Mouse (Mus musculus): Measurements from ENCODE around the gene Mdm2.
"Not testable (repeated sequence)": the region's sequence is repeated elsewhere in the genome, so short reads cannot be mapped to it uniquely, and the experiment has no call there.

The Mdm2 gene

DNA sequence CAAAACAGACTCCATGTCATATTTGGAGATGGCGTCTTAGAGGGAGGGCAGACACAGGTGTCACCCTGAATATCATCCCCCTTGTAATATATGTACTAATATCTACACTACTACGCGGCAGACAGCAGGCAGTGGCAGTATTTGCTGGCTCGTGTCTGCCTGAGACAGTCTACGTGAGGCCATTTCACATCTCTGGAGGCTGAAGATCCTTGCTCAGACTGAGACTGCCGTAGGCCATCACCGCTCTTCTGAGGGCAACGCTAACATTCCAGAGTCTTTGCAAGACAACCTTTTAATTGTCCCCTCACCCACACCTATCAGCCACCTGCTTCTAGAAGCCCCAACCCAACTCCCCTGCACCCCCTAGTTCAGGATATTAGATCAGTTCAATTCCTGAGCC, 2.9 kb upstream of the Mdm2 start:
- DNase-seq (ENCODE audit: low spot score in 2 of 2) = no peak

DNA sequence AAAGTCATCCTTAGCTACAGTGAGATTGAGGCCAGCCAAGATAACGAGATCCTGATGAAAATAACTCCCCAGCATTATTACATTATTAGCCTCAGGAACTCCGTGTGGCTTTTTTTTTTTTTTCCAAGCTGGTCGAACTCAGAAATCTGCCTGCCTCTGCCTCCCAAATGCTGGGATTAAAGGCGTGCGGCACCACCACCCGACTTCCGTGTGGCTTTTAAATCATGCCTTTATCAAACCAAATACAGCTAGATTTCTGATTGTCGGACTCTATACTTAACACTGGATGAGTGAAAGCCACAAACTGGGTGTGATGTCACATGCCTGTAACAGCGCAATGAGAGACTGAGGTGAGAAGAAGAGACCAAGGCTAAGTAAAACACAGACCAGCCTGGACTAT, 2.3 kb upstream of the Mdm2 start:
- no peak for DNase-seq (ENCODE audit: low spot score in 2 of 2)

DNA sequence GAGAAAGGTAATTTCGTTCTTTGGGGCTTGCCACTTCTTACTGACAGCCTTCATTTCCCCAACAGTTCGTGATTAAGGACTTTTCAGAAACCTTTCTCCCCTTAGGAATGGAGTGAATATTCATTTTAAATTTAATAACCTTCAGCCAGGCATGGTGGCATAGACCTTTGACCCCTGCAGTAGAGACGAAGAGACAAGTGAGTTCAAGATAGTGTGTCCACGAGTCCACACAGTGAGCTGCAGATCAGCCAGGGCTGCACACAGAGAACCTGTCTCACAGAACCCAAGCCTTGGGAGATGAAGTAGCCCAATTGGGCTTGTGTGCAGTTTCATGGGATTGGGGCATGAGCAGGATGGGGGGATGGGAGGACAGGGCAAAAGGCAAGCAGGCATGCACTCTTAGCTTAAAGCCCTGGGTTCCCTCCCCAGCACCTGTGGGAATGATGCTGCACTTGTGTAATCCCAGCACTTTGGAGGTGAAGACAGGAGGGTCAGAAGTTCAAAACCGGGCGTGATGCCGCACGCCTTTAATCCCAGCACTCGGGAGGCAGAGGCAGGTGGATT, 1.7 kb upstream of the Mdm2 start:
- no peak for DNase-seq (ENCODE audit: low spot score in 2 of 2)

DNA sequence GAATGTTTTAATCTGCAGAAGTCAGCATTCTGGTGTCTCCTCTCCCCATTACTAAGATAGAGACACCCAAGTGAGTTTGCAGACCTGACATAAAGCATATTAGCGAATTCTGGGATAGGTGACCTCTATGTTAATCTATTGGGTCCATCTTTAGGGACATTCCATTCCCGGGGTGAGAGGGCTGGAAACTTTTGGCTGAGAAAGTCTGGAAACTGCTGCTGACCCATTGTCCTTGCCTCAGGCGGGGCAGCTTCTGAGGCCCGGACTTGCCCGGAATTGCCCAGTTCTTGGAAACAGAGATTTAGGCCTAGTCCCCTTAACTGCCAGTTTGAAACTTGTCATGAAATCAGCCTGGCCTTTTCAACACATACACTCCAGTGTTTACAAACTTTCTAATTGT, 850 bp upstream of the Mdm2 start:
- DNase-seq (ENCODE audit: low spot score in 2 of 2) = no peak

DNA sequence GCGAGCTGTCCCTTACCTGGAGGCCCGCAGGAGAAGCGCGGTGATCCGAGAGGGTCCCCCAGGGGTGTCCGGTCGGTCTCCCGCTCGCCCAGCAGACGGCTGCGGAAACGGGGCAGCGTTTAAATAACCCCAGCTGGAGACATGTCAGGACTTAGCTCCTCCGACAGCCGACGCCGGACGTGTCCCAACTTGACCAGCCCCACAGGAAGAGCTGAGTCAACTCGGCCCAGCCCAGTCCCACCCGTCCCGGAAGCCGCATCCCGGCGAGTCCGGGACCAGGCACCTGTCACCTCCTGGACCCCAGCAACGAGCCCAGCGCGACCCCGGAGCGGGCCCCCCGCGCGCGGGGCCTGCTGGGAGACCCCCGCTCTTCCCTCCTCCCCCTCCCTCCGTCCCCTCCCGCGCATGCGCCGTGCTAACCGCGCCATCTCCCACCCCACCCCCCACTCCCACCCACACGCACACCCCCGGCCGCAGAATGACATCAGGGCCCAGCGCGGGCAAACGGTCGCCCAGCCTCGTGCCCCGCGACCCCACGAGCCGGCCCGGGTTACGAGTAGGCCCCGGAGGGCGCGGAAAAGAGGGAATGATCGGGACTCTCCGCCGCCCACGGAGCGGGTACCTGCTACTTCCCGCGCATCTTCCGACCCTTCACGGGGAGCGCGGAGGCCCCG, 491 bp downstream of the Mdm2 start:
- peak; percentile 79 to 85 for DNase-seq (ENCODE audit: low spot score in 2 of 2)

DNA sequence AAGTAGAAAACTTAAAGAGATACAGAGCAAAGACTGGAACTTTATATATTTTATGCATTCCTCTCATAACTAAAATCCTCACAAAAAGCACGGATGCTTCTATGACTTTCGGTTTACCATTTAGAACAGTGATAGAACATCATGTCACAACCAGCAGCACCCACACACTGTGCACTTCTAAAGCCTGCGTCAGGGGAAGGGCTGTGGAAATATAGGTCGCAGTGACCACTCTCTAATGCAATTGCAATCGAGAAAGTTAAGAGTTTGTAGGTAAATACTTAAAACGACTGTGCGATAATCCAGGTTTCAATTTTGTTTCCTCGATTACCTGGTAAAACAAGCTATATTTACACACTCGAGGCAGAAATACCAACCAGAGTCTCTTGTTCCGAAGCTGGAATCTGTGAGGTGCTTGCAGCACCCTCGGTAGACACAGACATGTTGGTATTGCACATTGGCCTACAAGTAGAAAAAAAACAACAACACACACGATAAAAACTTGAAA, 1.2 kb downstream of the Mdm2 start:
- no peak for DNase-seq (ENCODE audit: low spot score in 2 of 2)

DNA sequence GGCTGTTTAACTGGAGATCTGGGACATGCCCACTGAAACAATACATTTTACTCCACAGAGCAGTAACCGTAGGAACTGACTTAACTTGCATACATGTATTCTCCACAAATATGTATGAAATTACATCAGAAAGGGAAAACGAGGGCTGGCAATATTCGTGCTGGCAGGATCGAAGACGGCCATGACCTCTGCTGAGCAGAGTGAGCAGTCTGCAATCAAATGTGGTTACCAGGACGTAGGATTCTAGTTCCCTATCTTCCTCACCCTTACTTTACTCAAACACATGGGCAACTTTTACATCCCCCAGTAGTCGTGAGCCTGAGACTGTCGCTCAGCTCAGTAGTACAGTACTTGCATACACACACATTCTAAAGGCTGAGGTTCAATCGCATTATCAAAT, 1.7 kb downstream of the Mdm2 start:
- DNase-seq (ENCODE audit: low spot score in 2 of 2) = no peak

DNA sequence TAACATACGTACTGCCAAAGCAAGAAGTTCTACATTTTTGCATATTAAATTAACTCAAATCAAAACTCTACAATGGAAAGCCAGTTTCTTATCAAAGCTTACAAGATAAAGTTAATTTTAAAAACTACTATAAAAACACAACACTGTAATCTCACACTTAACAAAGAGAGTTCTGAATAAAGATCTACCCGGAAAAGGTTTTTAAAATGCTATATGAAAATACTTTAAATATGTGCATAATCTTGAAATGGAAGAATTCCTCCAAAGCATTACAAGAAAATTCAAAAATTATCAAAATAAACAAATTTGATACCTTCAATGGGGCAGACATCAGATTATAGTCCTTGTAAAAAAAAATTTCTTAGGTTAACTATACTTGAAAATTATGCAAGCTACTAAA, 2.2 kb downstream of the Mdm2 start:
- no peak for DNase-seq (ENCODE audit: low spot score in 2 of 2)

DNA sequence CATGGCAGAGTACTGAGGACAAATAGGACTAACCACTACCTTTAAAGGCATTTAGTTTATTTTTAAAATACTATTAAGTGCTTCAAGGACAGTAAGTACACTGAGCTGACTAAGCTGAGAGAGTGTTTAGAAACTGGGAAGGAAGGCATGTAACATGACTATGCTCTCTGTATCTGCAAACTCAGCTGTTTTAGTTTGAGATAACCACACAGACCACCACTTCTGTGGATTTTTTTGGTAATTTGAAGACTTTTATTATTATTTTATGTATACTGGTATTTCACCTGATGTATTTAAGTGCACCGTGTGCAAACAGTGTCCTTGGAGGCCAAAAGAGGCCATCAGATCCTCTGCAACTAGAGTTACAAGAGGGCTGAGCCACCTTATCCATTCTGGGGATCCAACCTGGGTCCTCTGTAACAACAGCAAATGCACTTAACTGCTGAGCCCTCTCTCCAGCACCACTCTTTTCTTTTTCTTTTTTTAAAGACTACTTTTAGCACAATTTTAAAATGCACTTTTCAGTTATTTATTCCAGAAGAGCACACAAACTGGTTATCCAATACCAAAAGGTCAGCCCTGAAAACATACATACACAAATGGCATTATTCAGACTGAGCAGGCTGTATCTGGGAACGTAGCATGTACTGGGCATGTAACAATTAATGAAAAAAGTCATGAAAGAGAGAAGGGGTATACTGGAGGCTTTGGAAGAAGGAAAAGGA, 3.3 kb downstream of the Mdm2 start:
- no peak for DNase-seq (ENCODE audit: low spot score in 2 of 2)

DNA sequence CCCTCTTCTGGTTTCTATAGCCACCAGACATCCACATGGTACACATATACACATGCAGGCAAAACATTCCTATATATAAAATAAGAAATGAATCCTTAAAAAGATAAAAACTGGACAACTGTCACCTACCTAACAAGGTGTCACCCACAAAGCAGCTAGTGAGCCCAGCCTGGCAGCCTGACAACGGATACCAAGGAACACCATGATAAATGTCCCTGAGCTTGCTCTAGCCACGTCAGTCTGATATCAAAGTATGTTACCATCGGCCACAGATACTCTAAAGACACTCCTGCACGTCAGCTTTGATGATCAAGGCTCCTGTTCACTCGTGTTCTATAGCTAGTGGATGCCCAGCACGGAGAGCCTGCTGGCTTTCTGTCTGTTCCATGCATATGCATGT, 4.1 kb downstream of the Mdm2 start:
- no peak for DNase-seq (ENCODE audit: low spot score in 2 of 2)

DNA sequence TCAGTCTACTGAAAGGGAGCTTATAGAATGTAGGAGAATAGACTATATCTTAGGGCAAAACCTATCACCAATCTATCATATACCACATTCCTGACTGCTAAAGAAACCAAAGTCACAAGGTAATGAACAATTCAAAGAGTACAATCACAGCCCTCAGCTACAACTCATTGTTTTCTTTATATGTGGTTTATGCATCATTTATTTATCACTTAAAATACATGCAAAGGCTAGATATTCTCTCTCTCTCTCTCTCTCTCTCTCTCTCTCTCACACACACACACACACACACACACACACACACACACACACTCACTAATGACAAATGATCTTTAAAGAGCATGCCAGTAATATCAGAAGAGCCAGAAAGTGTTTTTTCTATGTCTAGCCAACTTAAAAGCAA, 4.8 kb downstream of the Mdm2 start:
- no peak for DNase-seq (ENCODE audit: low spot score in 2 of 2)

DNA sequence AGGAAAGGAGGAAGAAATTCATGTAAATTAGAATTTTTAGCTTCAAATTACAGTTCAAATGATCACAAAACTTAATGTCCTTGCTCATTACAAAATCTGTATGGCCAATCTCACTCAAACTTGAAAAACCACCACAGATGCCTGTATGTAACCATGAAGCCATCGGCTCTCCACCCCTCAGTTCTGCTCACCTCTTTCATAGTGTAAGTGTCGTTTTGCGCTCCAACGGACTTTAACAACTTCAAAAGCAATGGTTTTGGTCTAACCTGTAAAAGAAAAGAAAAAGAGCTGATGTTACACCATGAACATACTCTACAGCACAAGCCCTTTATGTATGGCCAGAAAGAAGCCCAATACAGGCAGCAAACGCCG, 5.6 kb downstream of the Mdm2 start:
- no peak for DNase-seq (ENCODE audit: low spot score in 2 of 2)

DNA sequence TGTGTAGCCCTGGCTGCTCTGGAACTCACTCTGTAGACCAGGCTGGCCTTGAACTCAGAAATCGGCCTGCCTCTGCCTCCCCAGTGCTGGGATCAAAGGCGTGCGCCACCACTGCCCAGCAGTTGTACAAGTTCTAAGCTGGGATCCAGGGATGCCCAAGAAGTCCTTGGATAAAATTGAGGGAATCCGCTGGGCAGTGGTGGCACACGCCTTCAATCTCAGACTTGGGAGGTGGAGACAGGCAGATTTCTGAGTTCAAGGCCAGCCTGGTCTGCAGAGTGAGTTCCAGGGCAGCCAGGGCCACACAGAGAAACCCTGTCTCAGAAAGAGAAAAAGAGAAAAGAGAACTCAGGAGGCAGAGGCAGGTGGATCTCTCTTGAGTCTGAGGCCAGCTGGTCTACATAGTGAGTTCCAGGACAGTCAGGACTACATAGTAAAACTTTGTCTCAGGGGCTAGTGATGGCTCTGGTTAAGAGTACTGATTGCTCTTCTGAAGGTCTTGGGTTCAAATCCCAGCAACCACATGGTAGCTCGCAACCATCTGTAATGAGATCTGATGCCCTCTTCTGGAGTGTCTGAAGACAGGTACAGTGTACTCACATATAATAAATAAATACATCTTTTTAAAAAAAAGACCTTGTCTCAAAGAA, 6.1 kb downstream of the Mdm2 start:
- DNase-seq (ENCODE audit: low spot score in 2 of 2) = not testable (repeated sequence)

DNA sequence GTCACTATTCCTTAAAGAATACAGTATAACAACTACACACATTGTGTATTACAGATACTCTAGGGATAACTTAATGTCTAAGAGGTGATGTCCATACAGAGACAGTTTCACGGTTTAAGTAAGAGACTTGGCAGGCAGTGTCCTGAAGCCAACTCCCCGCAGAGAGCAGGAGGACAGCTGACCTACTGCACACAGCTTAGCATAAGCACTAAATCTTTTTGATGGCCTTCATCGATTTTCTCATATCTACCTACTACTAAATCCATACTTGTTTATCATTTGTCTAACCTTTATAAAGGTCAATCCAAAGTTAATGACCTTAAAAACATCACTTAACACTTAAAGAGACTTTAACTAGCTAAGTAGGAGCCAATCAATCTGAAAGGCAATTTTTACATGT, 7.1 kb downstream of the Mdm2 start:
- no peak for DNase-seq (ENCODE audit: low spot score in 2 of 2)

DNA sequence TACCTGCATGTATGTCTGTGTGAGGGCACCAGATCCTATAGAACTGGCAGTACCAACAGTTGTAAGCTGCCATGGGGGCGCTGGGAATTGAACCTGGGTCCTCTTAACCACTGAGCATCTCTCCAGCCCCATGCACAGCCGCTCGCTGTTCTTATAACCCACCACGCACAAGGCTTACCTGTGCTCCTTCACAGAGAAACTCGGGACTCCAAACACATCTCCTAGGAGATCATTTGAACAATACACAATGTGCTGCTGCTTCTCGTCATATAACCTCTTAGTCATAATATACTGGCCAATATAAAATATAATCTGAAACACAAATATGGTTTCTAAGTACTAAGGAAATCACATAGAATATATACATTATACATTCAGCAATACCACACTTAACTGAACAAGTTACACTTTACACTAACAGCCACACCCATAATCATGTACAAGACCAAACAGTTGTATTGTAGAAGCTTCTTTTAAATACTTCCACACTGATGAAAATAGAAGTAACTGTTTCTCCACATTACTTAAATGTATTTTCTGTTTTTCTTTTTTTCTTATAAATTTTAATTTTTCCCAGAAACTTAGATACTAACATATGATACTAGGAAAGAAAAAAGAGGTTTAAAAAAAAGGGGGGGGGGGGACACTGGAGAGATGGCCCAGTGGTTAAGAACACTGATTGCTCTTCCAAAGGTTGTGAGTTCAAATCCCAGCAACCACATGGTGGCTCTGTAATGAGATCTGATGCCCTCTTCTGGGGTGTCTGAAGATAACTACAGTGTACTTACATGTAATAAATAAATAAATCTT, 8.3 kb downstream of the Mdm2 start:
- DNase-seq (ENCODE audit: low spot score in 2 of 2) = no peak

DNA sequence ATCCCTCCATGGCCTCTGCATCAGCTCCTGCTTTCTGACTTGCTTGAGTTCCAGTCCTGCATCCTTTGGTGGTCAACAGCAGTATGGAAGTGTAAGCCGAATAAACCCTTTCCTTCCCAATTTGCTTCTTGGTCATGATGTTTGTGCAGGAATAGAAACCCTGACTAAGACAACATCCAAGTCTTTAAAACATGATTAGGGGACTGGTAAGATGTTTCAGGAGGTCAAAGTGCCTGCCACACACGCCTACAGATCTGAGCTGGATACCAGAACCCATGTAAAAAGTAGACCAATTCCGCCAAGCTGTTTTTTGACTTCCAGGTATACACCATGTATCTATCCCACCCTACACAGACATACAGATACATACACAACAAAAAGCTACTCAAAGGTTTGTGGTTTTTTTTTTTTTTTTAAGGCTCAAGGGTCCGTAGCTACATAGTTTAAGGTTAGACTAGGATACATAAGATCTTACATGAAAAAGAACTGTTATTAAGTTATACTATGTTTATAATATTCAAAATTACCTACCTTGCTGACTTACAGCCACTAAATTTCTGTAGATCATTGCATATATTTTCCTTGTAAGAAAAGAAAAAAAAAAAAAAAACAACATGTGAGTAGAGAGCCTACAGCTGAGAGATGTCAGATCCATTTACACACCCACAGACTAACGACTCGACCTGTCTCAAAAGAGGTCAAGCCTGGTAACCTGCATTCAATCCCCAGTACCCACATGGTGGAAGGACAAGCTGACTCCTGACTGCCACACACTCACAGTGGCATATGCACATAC, 9.3 kb downstream of the Mdm2 start:
- no peak for DNase-seq (ENCODE audit: low spot score in 2 of 2)

DNA sequence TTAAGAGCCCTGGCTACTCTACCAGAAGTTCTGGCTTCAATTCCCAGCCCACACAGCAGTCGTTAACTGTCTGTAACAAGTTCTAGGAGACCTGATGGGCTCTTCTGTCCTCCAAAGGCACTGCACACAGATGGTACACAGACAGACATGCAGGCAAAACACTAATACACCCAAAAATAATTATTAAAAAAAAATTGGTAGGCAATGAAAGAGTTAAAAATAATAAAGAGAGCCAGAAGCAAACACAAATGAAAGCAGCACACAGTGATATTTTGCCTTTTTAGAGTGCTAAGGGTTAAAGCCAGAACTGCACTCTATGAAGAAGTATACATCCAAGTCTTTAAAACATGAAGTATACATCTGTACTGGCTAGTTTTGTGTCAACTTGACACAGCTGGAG, 10.1 kb downstream of the Mdm2 start:
- DNase-seq (ENCODE audit: low spot score in 2 of 2) = no peak

DNA sequence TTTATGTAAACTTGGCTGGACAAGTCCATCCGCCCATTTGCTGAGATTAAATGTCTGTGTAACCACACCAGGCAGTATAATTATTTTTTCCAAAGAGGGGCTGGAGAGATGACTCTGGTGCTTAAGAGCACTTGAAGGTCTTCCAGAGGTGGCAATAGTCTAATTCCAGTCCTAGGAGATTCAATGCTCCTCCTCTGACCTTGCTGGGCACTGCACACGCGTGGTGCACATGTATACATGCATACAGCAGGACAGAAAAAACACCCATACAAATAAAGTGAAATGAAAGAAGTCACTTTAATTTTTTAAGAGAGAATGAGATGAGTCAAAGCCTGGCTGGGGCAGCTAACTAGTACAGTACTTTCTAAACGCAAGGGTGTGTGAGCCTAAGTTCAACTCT, 10.6 kb downstream of the Mdm2 start:
- DNase-seq (ENCODE audit: low spot score in 2 of 2) = no peak

DNA sequence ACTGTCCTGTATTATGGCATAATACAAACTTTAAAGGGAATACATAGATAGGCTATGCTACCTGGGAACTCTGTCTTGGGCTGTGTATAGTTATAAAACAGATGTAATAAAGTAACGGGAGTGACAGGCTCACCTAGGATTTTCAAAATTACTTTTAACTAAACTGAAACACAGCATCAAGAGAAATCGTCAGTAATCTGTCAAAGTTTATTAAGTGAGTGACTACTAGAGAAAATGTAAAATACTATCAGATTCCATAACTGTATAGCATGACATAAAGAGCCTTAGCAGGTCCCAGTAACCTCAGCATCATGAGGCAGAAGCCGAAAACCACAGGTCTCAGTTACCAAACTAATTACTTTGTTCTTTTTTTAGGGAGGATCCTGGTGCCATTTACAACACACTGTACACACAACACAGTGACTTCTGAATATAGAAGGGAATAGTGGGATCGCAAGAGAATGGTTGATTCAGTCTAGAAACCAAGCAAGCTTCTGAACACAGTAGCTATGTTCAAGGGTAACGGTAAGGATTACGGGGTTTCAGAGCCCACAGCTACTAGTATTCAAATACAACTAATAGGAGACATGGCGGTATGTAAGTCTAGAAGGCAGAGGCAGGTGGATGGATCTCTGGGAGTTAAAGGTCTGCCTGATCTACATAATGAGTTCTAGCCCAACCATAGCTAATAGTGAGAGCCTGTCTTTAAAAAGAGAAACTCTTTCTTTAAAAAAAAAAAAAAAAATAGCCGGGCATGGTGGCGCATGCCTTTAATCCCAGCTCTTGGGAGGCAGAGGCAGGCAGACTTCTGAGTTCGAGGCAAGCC, 12.0 kb downstream of the Mdm2 start:
- no peak for DNase-seq (ENCODE audit: low spot score in 2 of 2)

DNA sequence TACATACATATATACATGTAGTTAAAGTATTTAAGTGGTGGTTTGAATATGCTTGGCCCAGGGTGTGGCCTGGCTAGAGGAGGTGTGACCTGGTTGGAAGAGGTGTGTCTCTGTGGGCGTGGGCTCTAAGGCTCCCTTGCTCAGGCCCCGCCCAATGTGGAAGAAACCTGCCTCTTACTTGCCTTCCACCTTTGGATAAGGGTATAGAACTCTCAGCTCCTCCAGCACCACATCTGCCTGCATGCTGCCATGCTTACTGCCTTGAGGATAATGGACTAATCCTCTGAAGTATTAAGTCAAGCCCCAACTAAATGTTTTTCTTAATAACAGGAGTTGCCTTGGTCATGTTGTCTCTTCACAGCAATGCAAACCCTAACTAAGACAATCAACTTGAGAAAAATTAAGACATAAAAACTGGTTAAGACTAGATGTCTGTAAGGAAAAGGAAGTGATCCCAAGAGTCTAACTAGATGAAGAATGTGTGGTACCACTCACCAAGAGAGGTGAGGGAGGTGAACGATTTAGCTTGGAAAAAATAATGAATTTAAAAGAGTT, 12.9 kb downstream of the Mdm2 start:
- DNase-seq (ENCODE audit: low spot score in 2 of 2) = no peak
